Mouse (Mus musculus) MEL (cell line): Measurements from ENCODE around the gene Capn3. TPM values are rescaled to one million over a fixed set of nuclear protein-coding genes. Genes with fewer than 3 reads are reported as not detected.

Experiments
- DNase-seq: peaks from one replicate; pipeline ENCODE4 v3.0.0; 2011; ENCODE audit warnings: low read depth, low spot score
- H3K27ac ChIP-seq: 2 replicates; pipeline ENCODE4 v1.5.1; 2012; ENCODE audit warnings: low read depth, mild to moderate bottlenecking, control low read depth, low read length, moderate library complexity; ENCODE audit not compliant: control insufficient read depth
- H3K27me3 ChIP-seq, 2 experiments: fragments of 150-350 bp in 1 of 2; sonication (generic) in 1 of 2; 2 replicates each; pipeline ENCODE4 v1.6.1; 2012; ENCODE audit warnings: low read length in 2 of 2, mild to moderate bottlenecking in 2 of 2, improper control_type of control experiment in 1 of 2, moderate library complexity in 1 of 2; ENCODE audit not compliant: insufficient read depth in 2 of 2, control insufficient read depth in 1 of 2
- H3K36me3 ChIP-seq, 2 experiments: 2 replicates each; pipeline ENCODE4 v1.6.1; 2012 to 2014; ENCODE audit warnings: low read length in 2 of 2, improper control_type of control experiment in 1 of 2, inconsistent platforms in 1 of 2, mild to moderate bottlenecking in 1 of 2; ENCODE audit not compliant: insufficient read depth in 2 of 2, control insufficient read depth in 1 of 2
- H3K4me1 ChIP-seq, 2 experiments: fragments of 150-350 bp in 1 of 2; sonication (generic) in 1 of 2; 2 replicates each; pipeline ENCODE4 v1.6.1; 2012; ENCODE audit warnings: low read length in 2 of 2, improper control_type of control experiment in 1 of 2, mild to moderate bottlenecking in 1 of 2; ENCODE audit not compliant: insufficient read depth in 2 of 2, control insufficient read depth in 1 of 2
- H3K4me3 ChIP-seq, 2 experiments: fragments of 150-350 bp in 1 of 2; sonication (generic) in 1 of 2; 2 replicates each; pipeline ENCODE4 v1.5.1; 2012; ENCODE audit warnings: low read depth in 2 of 2, low read length in 2 of 2, mild to moderate bottlenecking in 2 of 2, moderate library complexity in 2 of 2, control low read depth in 1 of 2, improper control_type of control experiment in 1 of 2; ENCODE audit not compliant: control insufficient read depth in 1 of 2, insufficient read depth in 1 of 2
- H3K79me2 ChIP-seq: 2 replicates; pipeline ENCODE4 v1.6.1; 2012; ENCODE audit warnings: mild to moderate bottlenecking, low read length, moderate library complexity; ENCODE audit not compliant: control insufficient read depth, poor library complexity, insufficient read depth
- H3K9ac ChIP-seq: 2 replicates; pipeline ENCODE4 v1.6.1; 2012; ENCODE audit warnings: low read depth, mild to moderate bottlenecking, control low read depth, low read length, moderate library complexity; ENCODE audit not compliant: control insufficient read depth, poor library complexity, severe bottlenecking
- H3K9me3 ChIP-seq: fragments of 150-350 bp; sonication (generic); replicated peaks from 2 replicates; pipeline ENCODE4 v1.6.1; 2012; ENCODE audit warnings: mild to moderate bottlenecking, low read length, improper control_type of control experiment, moderate library complexity; ENCODE audit not compliant: insufficient read depth
- BHLHE40 ChIP-seq: IDR thresholded peaks from 2 replicates; pipeline ENCODE4 v1.6.1; 2012; ENCODE audit warnings: low read depth, mild to moderate bottlenecking, inconsistent platforms, low read length, improper control_type of control experiment, borderline replicate concordance
- CHD1 ChIP-seq: IDR thresholded peaks from 2 replicates; pipeline ENCODE4 v1.6.1; 2012; ENCODE audit warnings: low read depth, mild to moderate bottlenecking, inconsistent platforms, low read length, improper control_type of control experiment
- CHD2 ChIP-seq: IDR thresholded peaks from 2 replicates; pipeline ENCODE4 v1.6.1; 2011; ENCODE audit warnings: low read length, improper control_type of control experiment
- GABPA ChIP-seq: IDR thresholded peaks from 2 replicates; pipeline ENCODE4 v1.6.1; 2012; ENCODE audit warnings: low read depth, mild to moderate bottlenecking, inconsistent platforms, low read length, improper control_type of control experiment, moderate library complexity
- GATA1 ChIP-seq: IDR thresholded peaks from 2 replicates; pipeline ENCODE4 v1.6.1; 2011; ENCODE audit warnings: low read depth, low read length, improper control_type of control experiment
- KAT2A ChIP-seq: conservative IDR thresholded peaks from 2 replicates; pipeline ENCODE4 v1.6.1; 2012; ENCODE audit warnings: low read depth, low read length, improper control_type of control experiment, inconsistent platforms
- MAX ChIP-seq: IDR thresholded peaks from 2 replicates; pipeline ENCODE4 v1.6.1; 2011; ENCODE audit warnings: low read length, improper control_type of control experiment
- MAZ ChIP-seq: IDR thresholded peaks from 2 replicates; pipeline ENCODE4 v1.6.1; 2012; ENCODE audit warnings: low read depth, mild to moderate bottlenecking, inconsistent platforms, low read length, improper control_type of control experiment
- MEF2A ChIP-seq: IDR thresholded peaks from 2 replicates; pipeline ENCODE4 v1.6.1; 2014; ENCODE audit warnings: low read depth, mild to moderate bottlenecking, inconsistent platforms, low read length, improper control_type of control experiment; ENCODE audit not compliant: poor library complexity, insufficient replicate concordance, severe bottlenecking; ENCODE audit errors: extremely low read depth
- MYB ChIP-seq: IDR thresholded peaks from 2 replicates; pipeline ENCODE4 v1.6.1; 2011; ENCODE audit warnings: mild to moderate bottlenecking, low read depth, low read length, improper control_type of control experiment
- MYC ChIP-seq: IDR thresholded peaks from 2 replicates; pipeline ENCODE4 v1.6.1; 2011; ENCODE audit warnings: low read depth, mild to moderate bottlenecking, low read length, improper control_type of control experiment, moderate library complexity
- NELFE ChIP-seq: IDR thresholded peaks from 2 replicates; pipeline ENCODE4 v1.6.1; 2011; ENCODE audit warnings: low read depth, low read length, improper control_type of control experiment
- NRF1 ChIP-seq: IDR thresholded peaks from 2 replicates; pipeline ENCODE4 v1.6.1; 2014; ENCODE audit warnings: low read depth, mild to moderate bottlenecking, inconsistent platforms, low read length, improper control_type of control experiment, moderate library complexity; ENCODE audit not compliant: poor library complexity, insufficient read depth, severe bottlenecking
- POLR2A ChIP-seq, 2 experiments: IDR thresholded peaks; 2 replicates each; pipeline ENCODE4 v1.6.1; 2011 to 2012; ENCODE audit warnings: low read length in 2 of 2, mild to moderate bottlenecking in 2 of 2, control low read depth in 1 of 2, improper control_type of control experiment in 1 of 2, low read depth in 1 of 2, moderate library complexity in 1 of 2; ENCODE audit not compliant: control insufficient read depth in 1 of 2, insufficient read depth in 1 of 2, poor library complexity in 1 of 2
- POLR2AphosphoS2 ChIP-seq: IDR thresholded peaks from 2 replicates; pipeline ENCODE4 v1.6.1; 2011; ENCODE audit warnings: low read length, improper control_type of control experiment
- POLR2AphosphoS5 ChIP-seq: IDR thresholded peaks from 2 replicates; pipeline ENCODE4 v1.6.1; 2012; ENCODE audit warnings: low read depth, borderline replicate concordance, mild to moderate bottlenecking, inconsistent platforms, low read length, moderate library complexity, mixed read lengths
- RAD21 ChIP-seq: IDR thresholded peaks from 2 replicates; pipeline ENCODE4 v1.6.1; 2011; ENCODE audit warnings: mild to moderate bottlenecking, low read depth, low read length, improper control_type of control experiment
- RCOR1 ChIP-seq: IDR thresholded peaks from 2 replicates; pipeline ENCODE4 v1.6.1; 2012; ENCODE audit warnings: low read depth, mild to moderate bottlenecking, inconsistent platforms, low read length, improper control_type of control experiment
- SMC3 ChIP-seq: IDR thresholded peaks from 2 replicates; pipeline ENCODE4 v1.6.1; 2011; ENCODE audit warnings: low read depth, low read length, improper control_type of control experiment
- TAL1 ChIP-seq: IDR thresholded peaks from 2 replicates; pipeline ENCODE4 v1.6.1; 2012; ENCODE audit warnings: mild to moderate bottlenecking, inconsistent platforms, low read length, moderate library complexity, mixed read lengths
- TBP ChIP-seq: IDR thresholded peaks from 2 replicates; pipeline ENCODE4 v1.8.0; 2011; ENCODE audit warnings: low read depth, low read length, improper control_type of control experiment
- UBTF ChIP-seq: IDR thresholded peaks from 2 replicates; pipeline ENCODE4 v1.6.1; 2012; ENCODE audit warnings: low read depth, mild to moderate bottlenecking, inconsistent platforms, low read length, improper control_type of control experiment, moderate library complexity, borderline replicate concordance; ENCODE audit not compliant: insufficient read depth
- USF2 ChIP-seq, 2 experiments: IDR thresholded peaks; 2 replicates each; pipeline ENCODE4 v1.6.1; 2011 to 2012; ENCODE audit warnings: improper control_type of control experiment in 2 of 2, low read length in 2 of 2, borderline replicate concordance in 1 of 2, inconsistent platforms in 1 of 2, low read depth in 1 of 2, mild to moderate bottlenecking in 1 of 2; ENCODE audit not compliant: insufficient read depth in 1 of 2
- ZKSCAN1 ChIP-seq: IDR thresholded peaks from 2 replicates; pipeline ENCODE4 v1.6.1; 2012; ENCODE audit warnings: low read depth, mild to moderate bottlenecking, inconsistent platforms, low read length, improper control_type of control experiment, moderate library complexity
- ZMIZ1 ChIP-seq: IDR thresholded peaks from 2 replicates; pipeline ENCODE4 v1.6.1; 2012; ENCODE audit warnings: low read depth, mild to moderate bottlenecking, inconsistent platforms, low read length, improper control_type of control experiment, moderate library complexity
- ZNF384 ChIP-seq: IDR thresholded peaks from 2 replicates; pipeline ENCODE4 v1.6.1; 2012; ENCODE audit warnings: low read depth, mild to moderate bottlenecking, inconsistent platforms, low read length, improper control_type of control experiment
- polyA plus RNA-seq, 2 experiments: library from polyadenylated mRNA; stranded (reverse) in 1 of 2; unstranded in 1 of 2; fragments of >175 nt in 1 of 2; fragments of >200 nt in 1 of 2; gene quantifications; 2 replicates each; pipeline versions ENCODE4 v1.2.1 to v1.2.4; 2012; ENCODE audit warnings: low replicate concordance in 2 of 2, low read depth in 1 of 2; ENCODE audit not compliant: insufficient read length in 2 of 2, insufficient read depth in 1 of 2, missing spikeins in 1 of 2
- total RNA-seq: library from RNA; depleted of rRNA; stranded (reverse); fragments of 300-350 nt; gene quantifications from 2 replicates; pipeline ENCODE4 v1.2.3, GENCODE M21; 2012

Capn3 gene
- total and polyA plus RNA-seq, 3 experiments, result not detected

GRCm38 (mm10) chr2:120460216-120460615 is 4.4 kb downstream of the Capn3 start:
- Histone ChIP-seq H3K4me1 (no peaks in the 10 kb centered on the region), H3K9me3 (no peaks in the 10 kb centered on the region), H3K79me2 (no peaks in the 10 kb centered on the region), H3K27me3 (no peaks in the 10 kb centered on the region), H3K9ac (no peak overlapping the region), H3K4me3 (no peak overlapping the region), H3K36me3 (no peaks in the 10 kb centered on the region), H3K27ac (no peak overlapping the region)
- no peak for DNase-seq
- no peak for TF ChIP-seq SMC3
- TF ChIP-seq BHLHE40, result no peak
- TF ChIP-seq MAX, result no peak
- no peak for TF ChIP-seq UBTF
- no peak for TF ChIP-seq USF2 (IDR thresholded peaks at IDR 0.05; ENCODE audit: borderline replicate concordance in 1 of 2, insufficient read depth in 1 of 2, low read depth in 1 of 2, low read length in 2 of 2)
- no peak for TF ChIP-seq MAZ
- no peak for TF ChIP-seq NELFE
- no peak for TF ChIP-seq RAD21
- TF ChIP-seq GATA1, result no peak
- TF ChIP-seq MEF2A, result no peak
- no peak for TF ChIP-seq POLR2AphosphoS2
- no peak for TF ChIP-seq POLR2AphosphoS5
- no peak for TF ChIP-seq KAT2A
- no peak for TF ChIP-seq CHD1
- no peak for TF ChIP-seq CHD2
- TF ChIP-seq RCOR1, result no peak
- no peak for TF ChIP-seq ZKSCAN1
- TF ChIP-seq TBP, result no peak
- no peak for TF ChIP-seq GABPA
- TF ChIP-seq MYB, result no peak

GRCm38 (mm10) chr2:120463328-120463727 is 7.5 kb downstream of the Capn3 start:
- no peaks in the 10 kb centered on the region for H3K79me2 ChIP-seq
- no peak overlapping the region for H3K27ac ChIP-seq
- H3K4me3 ChIP-seq, result no peak overlapping the region
- H3K9me3 ChIP-seq, result no peaks in the 10 kb centered on the region
- no peak overlapping the region for H3K9ac ChIP-seq
- no peaks in the 10 kb centered on the region for H3K36me3 ChIP-seq
- no peaks in the 10 kb centered on the region for H3K27me3 ChIP-seq
- no peaks in the 10 kb centered on the region for H3K4me1 ChIP-seq
- TF ChIP-seq UBTF (no peak), CHD2 (no peak), GABPA (no peak), NRF1 (no peak), NELFE (no peak), TAL1 (no peak), ZNF384 (no peak), MYC (no peak), ZMIZ1 (no peak), POLR2A (IDR thresholded peaks at IDR 0.05; ENCODE audit: control insufficient read depth in 1 of 2, insufficient read depth in 1 of 2, low read depth in 1 of 2, low read length in 2 of 2, poor library complexity in 1 of 2) (no peak), MAX (no peak)
- DNase-seq, result no peak
